Mouse (Mus musculus): Measurements from ENCODE around the gene Parp1.

Gene Parp1

DNA sequence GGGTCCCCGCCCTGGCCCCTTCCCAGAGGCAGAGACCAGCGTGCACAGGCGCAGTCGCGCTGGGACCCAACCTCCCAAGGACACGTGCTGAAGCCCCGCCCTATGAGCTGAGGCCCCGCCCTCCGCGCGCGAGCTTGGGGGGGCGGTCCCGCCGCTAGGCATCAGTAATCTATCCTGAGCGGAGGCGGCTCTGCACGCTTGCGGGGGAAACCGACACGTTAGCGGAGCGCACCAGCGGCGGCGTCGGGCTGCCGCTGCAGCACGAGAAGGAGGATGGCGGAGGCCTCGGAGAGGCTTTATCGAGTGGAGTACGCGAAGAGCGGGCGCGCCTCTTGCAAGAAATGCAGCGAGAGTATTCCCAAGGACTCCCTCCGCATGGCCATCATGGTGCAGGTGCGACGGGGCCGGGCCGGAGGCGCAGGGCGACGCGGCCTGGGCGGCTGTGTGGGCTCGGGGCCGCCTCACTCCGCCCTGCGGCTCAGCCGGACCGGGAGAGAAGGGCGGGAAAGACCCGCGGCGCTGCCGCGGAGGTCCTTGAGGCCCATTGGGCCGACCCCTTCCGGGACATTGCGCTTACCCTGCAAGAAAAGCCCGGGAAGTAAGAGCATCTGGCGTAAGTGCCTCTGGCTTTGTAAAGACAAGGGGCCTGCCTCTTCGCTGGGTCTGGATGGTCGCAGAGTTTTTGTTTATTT, at the start of gene Parp1:
Parp1 (plus strand) TSS at position 164 of the 692 bp plus-strand sequence.
- DNase-seq, result peak; percentile 96

DNA sequence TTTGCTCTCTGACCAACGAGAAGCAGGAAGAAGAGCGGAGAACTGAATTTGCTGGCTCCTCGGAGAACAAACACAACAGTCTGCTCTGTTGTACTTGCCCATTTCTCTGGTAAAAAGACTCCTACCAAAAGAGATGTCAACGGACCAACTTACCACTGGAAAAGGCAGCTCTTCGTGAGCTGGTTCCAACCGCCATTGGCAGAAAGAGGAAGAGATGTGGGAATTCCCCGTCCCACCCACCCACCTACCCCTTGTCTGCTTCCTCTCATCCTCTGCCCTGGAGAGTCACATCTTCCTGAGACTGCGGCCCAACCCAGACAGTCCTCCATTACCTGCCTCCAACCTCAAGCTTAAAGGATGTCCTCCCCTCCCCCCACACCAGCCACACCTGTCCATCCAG, 49.2 kb upstream of the Parp1 start:
- no peak for DNase-seq

DNA sequence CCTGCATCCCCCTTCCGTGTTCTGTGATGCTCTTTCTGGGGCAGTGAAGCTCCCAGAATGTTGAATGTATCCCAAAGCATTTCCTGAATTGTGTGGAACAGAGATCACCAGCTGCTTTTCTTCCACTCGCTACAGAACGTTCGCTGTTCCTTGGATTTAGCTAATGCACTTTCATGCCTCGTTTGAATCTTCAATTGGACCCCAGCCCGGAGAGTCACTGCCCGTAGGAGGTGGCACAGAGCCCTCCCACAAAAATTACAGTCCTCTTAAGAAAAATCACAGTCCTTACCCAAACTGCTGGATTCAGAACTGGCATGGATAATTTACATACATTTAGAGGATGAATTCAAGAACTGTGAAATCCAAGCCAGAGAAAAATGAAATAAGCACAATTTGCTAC, 48.5 kb upstream of the Parp1 start:
- no peak for DNase-seq

DNA sequence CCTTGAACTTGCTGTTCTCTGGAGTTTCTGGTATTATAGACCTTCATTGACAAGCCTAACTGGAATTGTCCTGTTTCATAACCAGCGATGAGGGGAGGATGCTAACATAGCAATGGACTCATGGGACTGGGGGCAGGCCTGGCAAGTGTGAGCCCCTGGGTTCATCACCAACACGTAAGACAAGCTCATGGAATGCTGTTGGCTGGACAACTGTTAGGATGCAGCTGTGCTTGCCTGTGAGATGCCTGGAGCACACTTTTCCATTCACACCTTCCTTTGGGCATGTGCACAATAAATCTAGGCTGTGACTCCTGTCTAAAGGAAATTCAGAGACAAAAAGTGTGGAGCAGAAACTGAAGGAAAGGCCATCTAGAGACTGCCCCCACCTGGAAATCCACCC, 45.4 kb upstream of the Parp1 start:
- DNase-seq, result no peak

DNA sequence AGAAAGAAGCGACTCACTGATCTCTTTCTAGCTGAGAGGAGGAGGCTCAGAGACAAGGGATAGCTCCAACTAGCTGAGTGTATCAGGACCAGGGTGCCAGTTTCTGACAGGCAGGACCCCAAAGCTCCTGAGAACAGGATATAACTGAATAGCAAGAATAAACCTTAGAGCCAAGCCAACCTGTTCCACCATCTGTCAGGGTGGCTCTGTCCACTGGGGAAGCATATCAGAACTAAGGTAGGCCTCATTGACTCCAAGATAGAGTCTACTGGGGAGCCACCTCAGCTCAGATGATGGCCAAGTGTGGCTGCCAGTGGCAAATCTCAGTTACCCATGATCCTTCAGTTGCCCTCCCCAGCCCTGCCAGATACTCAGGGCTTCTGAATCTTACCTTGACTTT, 43.4 kb upstream of the Parp1 start:
- DNase-seq, result no peak

DNA sequence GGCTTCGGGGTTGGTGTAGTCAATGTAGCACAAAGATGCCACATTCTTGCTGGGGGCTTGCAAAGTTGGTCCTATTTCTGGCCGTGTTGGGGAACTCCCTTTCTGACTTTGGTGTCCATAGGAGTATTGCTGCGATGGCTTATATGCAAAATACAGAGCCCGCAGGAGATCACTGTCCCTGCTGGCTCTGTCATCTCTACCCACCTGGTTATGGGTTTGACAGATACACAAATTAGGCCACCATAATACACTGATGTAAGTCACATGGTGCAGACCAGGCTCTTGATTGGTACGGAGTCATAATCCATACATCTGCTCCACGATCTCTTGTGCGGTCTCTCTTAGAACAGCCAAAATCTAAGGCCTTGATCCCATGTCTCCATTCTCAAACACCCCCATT, 38.9 kb upstream of the Parp1 start:
- DNase-seq, result no peak

DNA sequence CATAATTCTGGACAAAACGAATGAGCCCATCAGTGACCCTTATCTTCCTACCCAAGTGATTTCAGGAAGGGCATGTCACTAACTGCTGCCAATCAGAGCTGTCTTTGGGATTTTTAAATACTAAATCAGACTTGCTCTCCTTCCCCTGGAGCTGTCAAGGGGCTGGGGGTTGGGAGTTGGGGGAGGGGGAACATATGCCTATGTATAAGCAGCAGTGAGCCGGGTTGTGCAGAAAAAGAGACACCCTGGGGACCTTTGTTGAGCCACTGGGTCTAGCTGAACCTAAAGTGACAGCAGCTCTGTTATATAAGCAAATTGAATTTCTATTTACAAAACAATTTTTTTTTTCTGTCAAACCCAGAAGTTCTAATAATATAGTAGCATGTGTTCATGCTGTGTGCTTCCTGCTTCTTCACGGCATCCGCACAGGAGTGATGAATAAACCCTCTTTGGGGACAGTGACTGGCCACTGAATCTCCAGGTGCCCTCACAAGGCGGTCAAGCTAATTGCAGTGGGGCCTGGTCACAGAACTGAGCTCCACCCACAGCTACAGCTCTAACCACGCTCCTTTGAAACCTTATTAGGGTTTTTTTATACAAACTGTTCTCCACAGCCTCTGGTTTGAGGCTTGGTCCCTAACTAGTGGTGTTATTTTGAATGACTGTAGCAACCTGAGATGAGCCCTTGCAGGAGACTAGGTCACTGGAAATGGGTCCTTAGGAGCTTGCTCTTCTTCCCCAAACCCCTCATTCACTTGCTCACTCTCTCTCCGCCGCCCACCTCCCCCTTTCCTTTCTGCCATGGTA, 38.1 kb upstream of the Parp1 start:
- no peak for DNase-seq

DNA sequence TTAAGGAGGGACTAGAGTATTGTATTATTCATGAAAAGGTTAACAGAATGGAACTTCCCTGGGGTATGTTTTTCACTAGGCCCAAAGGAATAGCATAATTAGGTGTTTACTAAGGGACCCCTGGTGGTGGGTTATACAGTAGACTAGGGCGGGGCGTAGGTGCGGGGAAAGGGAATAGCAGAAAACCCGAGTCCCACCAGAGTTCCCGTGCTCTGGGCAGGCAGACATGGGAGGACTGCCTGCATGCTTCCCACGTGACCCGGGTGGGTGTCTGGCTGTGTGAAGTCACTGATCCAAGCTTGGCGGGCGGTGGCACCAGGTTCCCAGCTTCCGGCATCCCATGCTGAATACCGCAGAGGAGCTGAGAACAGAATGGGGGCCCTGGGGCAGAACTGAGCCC, 36.1 kb upstream of the Parp1 start:
- DNase-seq, result no peak

DNA sequence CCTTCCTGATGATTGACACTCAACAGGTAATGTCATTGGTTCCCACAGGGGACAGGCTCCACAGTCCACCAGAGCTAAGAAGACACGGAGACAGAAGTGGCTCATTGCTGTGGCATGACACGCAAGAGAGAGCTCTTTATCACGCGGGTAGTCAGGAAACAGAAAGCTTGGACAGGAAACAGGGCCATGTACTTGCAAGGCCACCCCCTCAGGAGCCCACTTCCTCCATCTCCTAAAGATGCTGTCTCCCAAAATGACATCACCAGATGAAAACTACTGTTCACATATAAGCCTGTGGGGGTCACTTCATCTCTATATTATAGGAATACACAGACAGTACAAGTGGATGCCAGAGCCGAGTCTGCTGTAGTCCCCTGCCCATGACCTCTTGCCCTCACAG, 32.0 kb upstream of the Parp1 start:
- no peak for DNase-seq

DNA sequence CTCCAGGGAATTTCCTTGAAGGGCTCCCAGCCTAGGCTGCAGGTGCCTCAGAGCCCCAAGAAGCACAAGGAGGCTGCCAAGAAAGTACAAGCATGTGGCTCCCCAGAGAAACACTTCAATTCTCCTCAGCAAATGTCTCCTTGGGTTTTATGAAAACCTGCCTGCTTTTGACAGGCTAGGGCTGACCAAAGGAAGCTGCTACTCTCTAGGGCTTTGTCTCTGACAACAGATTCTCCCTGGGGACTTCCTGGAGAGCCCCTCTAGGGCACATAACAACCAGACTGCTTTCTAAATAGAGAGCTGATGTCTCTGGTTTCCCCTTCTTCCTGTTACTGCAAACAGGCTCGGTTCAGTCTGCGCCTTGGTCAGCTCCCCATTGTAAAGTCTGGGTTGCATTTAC, 27.5 kb upstream of the Parp1 start:
- DNase-seq, result no peak

DNA sequence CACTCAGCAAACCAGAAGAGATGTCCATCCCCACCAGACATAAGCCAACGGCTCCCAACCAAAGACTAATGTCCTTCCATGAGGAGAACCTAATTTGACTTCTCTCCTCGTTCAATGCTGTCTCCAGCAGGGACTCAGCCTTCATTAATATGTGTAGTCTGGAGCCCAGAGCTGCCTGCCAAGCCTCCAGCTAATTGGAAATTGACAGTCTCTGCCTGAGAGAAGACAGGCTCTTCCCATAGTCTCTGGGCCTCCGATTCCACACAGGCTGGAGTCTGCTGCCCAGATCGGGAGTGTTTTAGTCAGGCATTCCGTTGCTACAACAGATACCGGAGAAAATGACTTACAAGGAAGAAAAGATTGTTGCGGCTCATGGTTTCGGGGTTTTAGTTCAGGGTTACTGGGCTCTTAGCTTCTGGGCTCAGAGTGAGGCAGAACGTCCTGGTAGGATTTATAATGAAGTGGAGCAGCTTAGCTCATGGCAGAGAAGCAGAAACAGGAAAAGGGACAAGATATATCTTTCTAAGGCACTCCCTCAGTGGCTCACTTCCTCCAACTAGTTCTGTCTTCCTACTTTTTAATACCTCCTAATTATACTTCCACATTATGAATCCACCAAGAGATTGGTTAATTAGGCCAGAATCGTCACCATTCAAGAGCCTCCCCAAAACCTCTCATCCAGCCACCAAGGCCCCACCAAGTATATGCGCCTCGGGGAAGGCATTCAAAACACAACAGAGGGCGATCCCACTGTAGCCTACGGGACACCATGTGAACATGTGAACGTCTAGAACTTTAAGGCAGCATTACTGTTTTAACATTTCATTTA, 26.6 kb upstream of the Parp1 start:
- DNase-seq, result no peak

DNA sequence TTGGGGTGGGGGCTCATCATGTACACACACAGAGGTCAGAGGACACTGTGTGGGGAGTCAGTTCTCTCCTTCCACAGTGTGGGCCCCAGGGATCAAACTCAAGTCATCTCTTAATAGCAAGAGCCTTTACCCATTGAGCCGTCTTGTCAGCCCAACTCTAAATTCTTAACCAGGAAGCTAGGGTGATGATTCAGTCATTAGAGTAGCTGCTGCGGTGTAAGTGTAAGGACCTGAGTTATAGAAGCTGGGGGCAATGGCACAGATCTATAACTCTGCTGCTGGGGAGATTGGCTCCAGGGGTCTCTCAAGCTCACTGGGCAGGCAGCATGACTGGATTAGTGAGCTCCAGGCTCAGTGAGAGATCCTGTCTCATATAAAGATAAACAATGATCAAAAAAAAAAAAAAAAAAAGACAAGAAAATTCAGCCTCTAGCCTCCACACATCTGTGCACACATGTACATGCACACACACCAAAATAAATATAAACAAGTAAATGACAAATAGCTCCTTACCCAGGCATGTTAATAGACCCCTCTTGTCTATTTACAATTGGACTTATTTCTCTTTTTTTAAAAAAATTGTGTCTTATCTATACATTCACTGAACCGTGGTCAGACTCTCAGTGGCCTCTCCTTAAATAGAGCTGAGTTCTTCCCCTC, 25.9 kb upstream of the Parp1 start:
- DNase-seq, result no peak

DNA sequence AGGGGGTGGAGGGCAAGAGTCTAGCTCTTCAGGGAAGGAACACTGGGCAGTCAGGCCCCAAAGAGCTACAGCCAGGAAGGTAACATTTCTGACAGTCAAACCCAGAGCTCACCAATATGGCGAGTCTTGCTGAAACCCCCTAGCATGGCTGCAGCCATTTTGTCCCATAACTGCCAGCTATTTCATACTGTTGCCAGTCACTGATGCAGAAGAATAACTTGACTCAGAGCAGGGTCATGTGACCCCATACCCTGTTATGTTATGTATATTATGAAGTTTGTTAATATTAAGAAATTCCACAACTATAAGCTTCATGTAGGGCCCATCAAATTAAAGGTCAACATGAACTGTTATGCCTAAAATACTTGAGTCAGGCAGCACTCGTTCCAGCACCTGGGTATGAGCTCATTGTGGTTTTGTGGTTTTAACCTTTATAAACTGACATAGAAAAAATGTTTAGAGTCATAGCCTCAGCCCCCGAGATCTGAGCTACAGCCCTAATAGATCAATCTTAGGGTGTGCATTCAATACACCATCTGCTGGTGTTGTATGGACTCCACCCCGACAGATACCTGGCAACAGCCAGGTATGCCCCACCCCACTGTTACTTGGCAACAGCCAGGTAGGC, 22.7 kb upstream of the Parp1 start:
- DNase-seq, result no peak

DNA sequence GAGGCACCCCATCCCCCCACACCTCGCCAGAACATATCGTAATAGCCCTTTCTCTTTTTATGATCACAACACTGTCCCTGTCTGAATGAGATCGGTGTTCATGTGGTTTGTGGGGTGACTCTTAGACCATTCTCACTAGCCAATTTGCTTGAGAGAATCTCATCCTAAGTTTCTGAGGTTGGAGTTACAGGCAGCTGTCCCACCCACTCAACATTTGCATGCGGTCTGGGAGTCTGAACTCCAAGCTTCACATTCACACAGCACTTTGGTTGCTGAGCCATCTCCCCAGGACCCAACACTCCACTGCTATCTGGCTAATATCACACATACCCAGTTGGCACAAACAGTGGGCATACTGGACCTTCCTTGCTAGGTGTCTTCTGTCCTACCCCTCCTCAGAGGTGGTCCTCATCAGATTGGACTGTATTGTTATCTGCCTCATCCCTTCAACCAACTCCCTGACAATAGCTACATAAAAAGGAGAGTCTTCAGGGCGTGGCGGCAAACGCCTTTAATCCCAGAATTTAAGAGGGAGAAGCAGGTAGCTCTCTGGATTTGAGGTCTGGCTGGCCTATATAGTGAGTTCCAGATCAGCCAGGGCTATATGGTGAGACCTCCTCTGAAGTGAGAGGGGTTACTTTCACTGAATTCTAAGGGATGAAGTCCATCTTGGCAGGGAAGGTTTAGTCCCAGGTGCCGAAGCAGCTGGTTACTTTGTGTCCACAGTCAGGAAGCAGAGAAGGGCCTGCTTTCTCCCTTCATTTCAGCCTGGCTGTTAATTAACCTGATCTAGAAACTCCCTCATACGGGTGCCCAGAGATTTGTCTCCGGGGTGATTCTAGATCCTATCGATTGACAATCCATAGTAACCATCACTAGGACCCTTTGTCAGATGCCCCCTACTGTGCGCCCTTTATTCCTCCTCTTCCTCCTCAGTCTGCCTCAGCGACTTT, 21.6 kb upstream of the Parp1 start:
- DNase-seq, result no peak

DNA sequence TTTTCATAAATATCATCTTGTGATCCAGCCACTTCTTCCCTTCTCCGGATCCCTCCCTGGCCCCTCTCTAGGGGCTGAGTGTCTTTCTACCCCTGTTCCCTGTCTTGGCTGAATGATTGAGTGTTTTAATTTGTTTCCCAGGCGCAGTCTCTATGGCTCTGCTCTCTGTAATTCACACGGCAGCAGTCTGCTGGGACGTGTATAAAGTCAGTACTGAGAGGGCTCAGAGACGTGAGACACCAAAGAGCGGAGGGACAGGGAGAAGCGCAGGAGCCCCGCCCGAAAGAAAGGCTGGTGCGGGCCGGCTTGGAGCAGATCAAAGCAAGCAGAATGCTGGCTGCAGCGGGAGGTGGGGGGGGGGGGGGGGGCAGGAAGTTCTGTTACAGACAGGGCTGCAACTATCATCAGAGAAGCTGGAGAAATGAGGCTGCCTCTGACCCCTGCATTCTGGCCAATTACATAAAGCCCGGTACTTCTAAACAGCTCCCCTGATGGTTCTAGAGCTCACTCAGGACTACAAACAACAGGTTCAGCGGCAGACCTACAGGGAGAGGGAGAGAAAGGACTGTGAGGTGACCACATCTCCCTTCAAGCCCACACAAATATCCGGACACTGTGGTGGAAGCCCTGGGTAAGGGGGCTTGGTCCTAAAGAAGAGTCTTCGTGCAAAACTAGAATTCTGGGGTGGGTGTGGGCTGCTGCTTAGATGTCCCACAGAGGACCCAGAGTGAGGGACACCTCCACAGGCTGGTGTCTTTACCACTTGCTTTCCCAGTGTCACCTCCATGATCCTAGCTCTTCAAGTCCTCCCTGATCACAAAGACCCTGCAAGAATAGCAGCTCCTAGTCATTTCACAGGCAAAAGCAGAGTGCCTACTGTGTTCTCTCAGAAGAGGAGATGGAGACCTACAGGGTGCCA, 20.7 kb upstream of the Parp1 start:
- DNase-seq, result peak; percentile 16

DNA sequence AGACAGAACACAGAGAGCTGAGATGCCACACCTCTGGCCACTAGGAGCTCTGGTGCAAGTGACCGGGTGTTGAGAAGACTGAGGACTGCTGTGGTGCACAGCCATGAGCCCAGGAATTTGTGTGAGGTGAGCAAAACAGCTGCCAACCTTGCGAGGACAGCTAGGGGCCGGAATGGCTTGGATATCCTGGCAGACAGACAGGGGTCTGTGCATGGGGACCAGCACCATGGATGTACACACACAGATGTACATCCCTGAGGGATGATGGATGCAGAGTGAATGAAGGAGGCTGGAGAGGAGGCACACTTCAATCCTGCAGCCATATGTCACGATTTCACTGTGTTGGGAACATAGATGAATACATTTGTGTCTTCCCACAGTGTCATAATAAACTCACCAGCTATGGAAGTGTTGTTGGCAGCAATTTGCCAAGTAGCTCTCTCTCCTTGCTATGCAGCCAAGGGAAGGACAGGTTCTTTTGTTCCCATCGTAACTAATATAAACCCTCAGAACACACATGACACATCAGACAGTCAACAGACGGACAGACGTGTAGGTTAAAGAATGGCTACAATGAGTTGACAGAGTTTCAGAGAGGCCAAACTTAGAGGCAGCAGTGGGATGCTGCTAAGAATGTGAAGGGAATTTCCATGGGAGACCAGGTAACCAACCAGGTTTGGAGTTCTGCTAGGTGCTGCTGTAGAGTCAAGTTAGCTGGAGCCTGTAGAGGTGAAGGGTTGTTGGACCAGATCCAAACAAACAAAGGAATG, 19.0 kb upstream of the Parp1 start:
- DNase-seq, result no peak

DNA sequence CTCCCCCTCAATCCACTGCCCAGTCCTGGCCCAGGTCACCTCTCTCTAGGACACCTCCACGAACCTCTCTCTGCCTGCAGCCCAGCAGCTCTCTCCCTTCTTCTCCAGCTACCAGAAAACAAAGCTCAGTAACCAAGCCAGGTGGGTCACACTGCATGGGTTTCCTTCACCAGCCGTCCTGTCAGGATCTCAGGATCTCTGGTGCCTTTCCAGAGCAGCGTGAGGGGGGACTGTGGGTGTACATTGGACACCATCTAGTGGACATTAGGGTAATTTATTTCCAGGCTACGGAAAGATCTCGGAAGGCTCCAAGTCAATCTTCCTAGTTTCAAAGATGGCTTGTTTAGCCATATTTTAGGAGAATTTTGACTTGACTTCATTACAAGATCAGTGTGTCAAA, 18.0 kb upstream of the Parp1 start:
- peak; percentile 41 for DNase-seq

DNA sequence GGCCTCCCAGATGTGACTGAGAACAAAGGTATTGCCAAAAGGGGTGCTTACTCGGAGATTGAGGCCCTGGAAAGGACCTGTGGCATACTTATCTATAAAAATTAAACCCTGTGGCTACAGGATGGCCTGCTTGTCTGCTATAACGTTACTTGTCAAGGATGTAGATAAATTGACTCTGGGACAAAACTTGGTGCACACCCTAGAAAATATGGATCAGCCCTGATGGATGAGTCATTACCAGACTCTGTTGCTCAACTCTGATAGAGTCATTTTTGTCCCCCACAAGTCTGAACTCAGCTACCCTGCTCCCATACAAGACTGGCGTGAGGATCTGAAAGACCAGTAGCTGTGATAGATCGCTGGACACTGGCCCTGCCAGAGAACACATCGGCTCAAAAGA, 11.8 kb upstream of the Parp1 start:
- DNase-seq, result no peak

DNA sequence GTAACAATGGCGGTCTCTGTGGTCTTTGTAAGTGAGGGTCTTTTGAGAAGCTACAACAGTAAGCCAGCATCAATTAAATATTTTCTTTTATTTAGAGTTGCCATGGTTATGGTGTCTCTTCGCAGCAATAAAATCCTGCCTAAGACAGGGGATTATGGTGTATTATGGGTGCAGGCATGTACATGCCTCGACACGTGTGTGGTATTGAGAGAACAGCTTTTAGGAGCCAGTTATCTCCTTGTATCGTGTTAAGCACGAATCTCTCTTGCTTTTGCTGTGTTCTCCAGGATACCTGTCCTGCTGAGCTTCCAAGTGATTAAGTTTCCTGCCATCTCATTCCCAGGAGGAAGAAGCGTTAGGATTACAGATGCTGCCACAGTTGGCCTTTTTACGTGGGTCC, 9.3 kb upstream of the Parp1 start:
- DNase-seq, result no peak

DNA sequence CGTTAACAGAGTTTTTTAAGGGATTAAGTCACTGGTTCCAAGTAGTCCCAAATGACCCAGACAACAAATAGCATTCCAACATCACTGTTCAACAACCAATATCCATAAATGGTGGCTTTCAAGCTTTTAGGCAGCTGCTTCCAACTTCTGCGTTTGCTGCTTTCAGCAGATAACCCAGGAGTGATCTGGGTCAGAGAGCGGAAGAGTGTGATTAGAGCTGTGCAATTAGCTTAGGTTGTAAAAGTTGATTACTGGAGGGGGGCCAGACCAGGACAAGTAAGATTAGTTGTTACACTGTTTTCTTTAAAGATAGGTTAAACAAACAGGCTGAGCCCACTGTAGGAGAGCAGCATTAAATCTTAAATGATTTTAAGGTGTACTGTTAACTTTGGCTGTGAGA, 7.5 kb upstream of the Parp1 start:
- DNase-seq, result no peak

Measured in lung, postnatal 14 days (tissue).